Mouse (Mus musculus) hindlimb bud, embryonic 11.5 days (tissue): ENCODE results near the gene Syngr3.
A peak's percentile ranks its signal among the peaks of the same experiment; 100 is the strongest.
"Not testable (repeated sequence)": the region's sequence is repeated elsewhere in the genome, so short reads cannot be mapped to it uniquely, and the experiment has no call there.

Experiments
- DNase-seq: peaks from one replicate; pipeline ENCODE4 v3.0.0-alpha.2; 2012; ENCODE audit warnings: low read depth, low spot score; ENCODE audit errors: extremely low spot score

Syngr3 gene

GRCm38 (mm10) chr17:24677500-24678080, 12.2 kb downstream of the Syngr3 start:
- DNase-seq = no peak

GRCm38 (mm10) chr17:24676877-24677276, 12.9 kb downstream of the Syngr3 start:
- DNase-seq = no peak

DNA sequence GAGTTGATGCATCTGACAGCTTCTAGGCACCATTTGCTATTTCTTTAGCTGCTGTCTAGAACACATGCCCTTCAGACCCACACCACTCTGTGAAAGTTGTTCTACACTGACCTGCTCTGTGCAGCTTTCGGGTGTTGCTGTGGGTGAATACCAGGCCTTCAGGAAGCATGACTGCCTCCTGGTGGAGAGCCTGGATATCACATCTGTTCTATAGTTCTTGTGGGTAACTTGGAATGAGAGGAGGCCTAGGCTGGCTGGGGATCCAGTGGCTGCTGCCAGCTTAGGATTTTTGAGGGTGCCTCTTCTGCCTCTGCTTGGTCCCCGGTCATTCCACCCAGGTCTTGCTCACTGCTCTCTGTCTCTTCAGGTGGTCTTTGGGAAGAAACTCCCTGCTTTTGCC, 13.6 kb downstream of the Syngr3 start:
- peak; percentile 54 for DNase-seq

- no peak for DNase-seq
Observed at GRCm38 (mm10) chr17:24674277-24674676, 15.5 kb downstream of the Syngr3 start.

DNA sequence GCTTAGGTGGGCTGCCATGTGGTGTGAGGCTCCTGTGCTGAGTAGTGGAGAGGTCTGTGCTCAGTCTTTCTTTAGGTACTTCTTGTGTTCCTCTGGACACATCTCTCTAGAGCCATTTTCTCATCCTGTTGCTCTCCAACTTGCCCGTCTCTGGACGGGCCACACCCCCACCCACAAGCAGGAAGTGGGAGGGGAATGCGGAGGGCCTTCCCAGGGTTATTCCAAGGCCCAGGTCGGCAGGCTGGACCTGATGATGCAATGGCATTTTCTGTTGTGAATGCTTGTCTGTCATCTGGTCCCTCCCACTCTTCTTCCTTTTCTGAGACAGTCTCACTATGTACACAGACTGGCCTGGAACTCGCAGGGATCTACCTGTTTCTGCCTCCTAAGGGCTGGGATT, 17.6 kb downstream of the Syngr3 start:
- no peak for DNase-seq

- no peak for DNase-seq
Observed at GRCm38 (mm10) chr17:24671346-24671745, 18.4 kb downstream of the Syngr3 start.

DNA sequence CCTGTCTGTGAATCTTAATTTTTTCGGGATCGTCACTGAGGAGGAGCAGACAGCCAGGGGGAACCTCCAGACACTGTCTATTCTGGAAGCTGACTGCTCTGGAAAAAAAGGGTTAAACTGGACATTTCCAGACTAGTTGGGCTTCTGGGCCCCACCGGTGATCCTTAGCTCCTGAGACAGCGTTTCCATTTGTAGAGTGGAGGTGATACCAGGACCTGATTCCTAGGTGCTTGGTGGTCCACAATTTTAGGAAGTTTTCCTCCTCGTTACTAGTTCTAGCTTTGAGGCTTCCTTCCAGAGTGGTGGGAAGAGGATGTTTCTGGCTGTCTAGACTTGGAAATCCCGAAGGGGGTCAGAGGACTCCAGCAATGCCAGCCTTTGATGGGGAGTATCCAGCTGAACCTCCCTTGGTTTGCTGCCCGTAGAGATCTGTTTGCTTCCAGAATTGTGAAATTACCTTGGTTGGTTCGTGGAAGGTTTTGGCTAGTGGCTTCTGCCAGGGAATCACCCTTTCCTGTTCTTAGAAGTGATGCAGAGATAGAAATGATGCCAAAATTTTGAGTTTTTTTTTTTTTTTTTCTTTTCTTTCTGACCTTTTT, 19.4 kb downstream of the Syngr3 start:
- no peak for DNase-seq

- peak; percentile 56 for DNase-seq
Observed at GRCm38 (mm10) chr17:24669545-24670245, 20.1 kb downstream of the Syngr3 start, which contains the start of gene Zfp598. Gene Zfp598 (plus strand): TSS chr17:24669687.

GRCm38 (mm10) chr17:24669214-24669544, 20.6 kb downstream of the Syngr3 start:
- DNase-seq = not testable (repeated sequence)

GRCm38 (mm10) chr17:24667416-24667815, 22.3 kb downstream of the Syngr3 start:
- no peak for DNase-seq

GRCm38 (mm10) chr17:24667011-24667410, 22.7 kb downstream of the Syngr3 start:
- DNase-seq = not testable (repeated sequence)

DNA sequence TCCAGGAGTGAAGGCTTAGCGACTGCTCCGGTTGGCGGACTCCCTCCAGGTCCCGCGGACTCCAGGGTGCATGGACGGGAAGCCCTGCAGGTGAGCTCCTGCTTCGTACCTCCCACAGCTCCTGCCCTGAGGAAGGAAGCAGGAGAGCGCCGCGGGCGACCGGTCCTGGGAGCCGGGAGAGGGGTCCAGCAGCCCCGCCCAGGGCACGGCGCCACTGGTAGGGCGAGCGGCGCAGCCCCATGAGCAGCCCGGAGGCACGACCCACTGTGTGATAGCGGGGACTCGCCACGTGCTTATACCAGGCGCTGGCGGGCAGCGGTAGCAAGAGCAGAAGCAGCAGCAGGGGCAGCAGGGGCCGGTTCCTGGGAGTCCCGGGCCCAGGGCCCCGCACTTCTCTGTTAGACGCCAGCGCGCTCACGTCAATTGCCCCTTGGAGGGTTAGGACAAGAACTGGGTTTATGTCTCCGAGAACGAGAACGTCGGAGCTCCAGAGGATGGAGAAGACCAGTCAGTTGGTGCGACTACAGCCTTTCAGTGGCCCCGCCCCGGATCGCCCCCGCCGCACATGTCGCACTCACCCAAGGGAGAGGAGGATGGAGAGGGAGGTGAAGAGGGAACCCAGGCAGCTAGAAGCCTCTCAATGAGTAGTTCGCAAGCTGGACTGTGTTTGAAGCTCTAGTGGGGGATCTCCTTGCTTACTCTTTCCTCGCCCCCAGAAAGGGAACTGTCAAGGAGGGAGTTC, 31.6 kb downstream of the Syngr3 start, which contains the start of gene Npw:
TSS of gene Npw (minus strand) at position 441 of the 742 bp plus-strand sequence.
- DNase-seq = no peak

DNA sequence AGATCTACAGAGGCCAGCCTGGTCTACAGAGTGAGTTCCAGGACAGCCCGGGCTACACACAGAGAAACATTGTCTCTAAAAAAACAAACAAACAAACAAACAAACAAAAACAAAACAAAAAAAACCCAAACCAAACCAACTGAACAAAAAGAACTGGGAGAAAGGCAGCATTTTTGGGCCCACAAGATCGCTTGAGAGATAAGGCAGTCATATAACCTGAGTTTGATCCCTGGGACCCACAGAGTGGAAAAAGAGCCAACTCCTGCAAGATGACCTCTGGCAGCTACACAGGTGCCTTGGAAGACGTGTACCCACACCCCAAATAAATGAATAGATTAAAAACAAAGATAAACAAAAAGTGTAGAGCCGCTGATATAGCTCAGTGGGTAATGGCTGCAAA, 34.8 kb downstream of the Syngr3 start:
- DNase-seq = no peak

DNA sequence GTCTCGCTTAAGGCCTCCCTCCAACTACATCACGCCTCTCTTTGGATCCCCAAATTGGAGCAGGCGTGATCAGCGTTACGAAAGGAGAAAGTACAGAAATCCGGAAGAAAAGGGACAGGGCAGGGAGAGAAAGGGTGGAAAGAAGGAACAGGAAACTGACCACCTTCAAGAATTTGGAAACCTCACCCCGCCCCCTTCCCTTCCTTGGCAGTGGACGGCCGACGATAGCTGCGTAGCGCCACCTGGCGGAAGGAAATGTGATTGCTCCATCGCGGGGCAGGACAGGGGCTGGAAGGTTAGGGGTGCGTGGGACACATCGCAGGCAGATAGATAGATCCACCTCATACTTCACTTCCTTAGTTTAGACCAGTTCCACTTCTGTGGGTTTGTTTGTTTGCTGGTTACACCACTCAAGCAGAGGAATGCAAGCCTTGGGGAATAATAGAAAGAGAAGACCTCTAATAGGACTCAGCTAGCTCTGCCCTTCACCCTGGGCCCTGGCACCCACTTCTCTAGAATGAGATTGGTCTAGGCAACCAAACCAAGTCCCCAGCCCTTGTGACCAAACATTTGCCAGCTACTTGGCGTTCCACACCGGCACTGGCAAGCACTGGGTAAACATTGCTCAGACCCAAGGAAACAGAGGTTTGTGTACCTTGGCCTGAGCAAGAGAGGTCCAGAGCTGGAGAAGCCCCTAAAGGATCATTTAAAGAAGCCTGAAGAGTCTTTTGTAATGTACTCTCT, 35.6 kb downstream of the Syngr3 start:
- DNase-seq = no peak

DNA sequence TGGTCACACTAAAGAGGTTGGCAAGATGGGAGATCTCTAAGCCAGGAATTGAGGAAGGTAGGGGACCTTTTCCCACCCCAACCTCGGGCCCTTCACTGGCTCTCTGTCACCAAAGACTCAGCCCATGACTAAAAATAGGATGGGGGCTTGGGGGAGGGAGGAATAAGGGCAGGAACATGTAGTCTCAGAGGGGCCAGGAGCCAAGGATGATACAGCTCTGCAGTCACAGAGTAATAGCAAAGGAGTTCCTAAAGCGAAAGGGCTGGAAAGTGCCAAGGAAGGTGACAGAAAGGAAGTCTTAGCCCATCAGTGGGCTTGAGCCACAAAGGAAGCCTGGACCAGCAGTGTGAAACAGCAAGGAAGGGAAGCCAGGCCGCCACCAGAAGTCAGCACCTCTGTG, 37.9 kb downstream of the Syngr3 start:
- DNase-seq = no peak

DNA sequence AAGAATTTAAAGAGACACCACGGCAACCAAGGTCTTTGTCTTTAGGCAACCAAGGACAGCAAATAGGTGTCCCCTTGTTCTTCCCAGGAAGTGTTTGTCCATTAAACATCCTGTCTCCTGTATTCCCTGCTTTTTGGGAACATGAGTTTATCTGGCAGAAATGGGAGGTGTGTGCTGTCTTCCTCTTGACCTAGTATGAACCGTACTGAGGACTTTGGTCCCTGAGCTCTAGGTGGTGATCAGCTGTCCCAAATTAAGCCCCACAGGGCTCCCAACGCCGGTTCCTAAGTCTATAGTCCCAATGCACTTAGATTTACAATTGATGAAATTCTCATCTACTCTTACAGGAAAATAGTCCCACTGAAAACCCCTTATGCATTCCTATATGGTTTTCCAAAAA, 39.0 kb downstream of the Syngr3 start:
- no peak for DNase-seq

GRCm38 (mm10) chr17:24650070-24650616, 39.6 kb downstream of the Syngr3 start, which contains the start of gene Slc9a3r2:
Gene Slc9a3r2 (minus strand): TSS chr17:24650327.
- DNase-seq = no peak

- no peak for DNase-seq
Observed at GRCm38 (mm10) chr17:24649581-24650069, 40.1 kb downstream of the Syngr3 start.

- no peak for DNase-seq
Observed at GRCm38 (mm10) chr17:24648731-24649377, 40.9 kb downstream of the Syngr3 start.

DNA sequence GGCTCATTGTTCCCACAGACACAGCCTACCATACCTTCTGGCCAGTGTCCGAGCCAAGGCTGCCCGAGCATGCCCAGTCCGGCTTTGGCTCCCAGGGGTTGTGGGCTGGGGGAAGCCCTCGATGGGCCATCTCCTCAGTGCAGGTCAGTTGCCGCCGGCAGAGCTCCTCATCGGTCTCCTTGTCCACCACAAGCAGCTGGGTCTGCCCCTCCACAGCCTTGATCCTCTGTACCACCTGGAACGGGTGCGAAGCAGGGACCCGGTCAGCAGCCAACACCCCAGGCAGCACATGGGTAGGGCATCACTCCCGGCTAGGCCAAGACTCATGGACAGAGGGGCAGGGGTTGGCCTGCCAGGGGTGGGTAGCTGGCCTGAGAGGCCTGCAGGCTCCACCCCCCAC, 42.3 kb downstream of the Syngr3 start:
- no peak for DNase-seq
